Mouse (Mus musculus) ES-E14 (cell line): Measurements from ENCODE around the gene Marc2. TPM values are rescaled to one million over a fixed set of nuclear protein-coding genes. Genes with fewer than 3 reads are reported as not detected.

Source experiments
- DNase-seq: peaks from one replicate; pipeline ENCODE4 v3.0.0-alpha.2; 2013; ENCODE audit warnings: low read depth, low spot score
- H3K27ac ChIP-seq: 2 replicates; pipeline ENCODE4 v1.5.1; 2012; ENCODE audit warnings: low read depth, mild to moderate bottlenecking, low read length, moderate library complexity, mixed read lengths; ENCODE audit not compliant: poor library complexity, insufficient read depth, severe bottlenecking
- H3K36me3 ChIP-seq: 2 replicates; pipeline ENCODE4 v1.6.1; 2012; ENCODE audit warnings: mild to moderate bottlenecking, low read length, moderate library complexity, mixed read lengths; ENCODE audit not compliant: control insufficient read depth, poor library complexity, insufficient read depth, severe bottlenecking
- H3K4me1 ChIP-seq, 2 experiments: fragments of 150-350 bp in 1 of 2; sonication (generic) in 1 of 2; 2 replicates each; pipeline ENCODE4 v1.6.1; 2012; ENCODE audit warnings: low read length in 2 of 2, mild to moderate bottlenecking in 1 of 2, mixed read lengths in 1 of 2; ENCODE audit not compliant: control insufficient read depth in 2 of 2, insufficient read depth in 2 of 2, poor library complexity in 1 of 2
- H3K4me3 ChIP-seq, 2 experiments: fragments of 150-350 bp in 1 of 2; sonication (generic) in 1 of 2; 2 replicates each; pipeline ENCODE4 v1.5.1; 2012; ENCODE audit warnings: low read length in 2 of 2, low read depth in 1 of 2, mild to moderate bottlenecking in 1 of 2, mixed read lengths in 1 of 2; ENCODE audit not compliant: insufficient read depth in 1 of 2, poor library complexity in 1 of 2, severe bottlenecking in 1 of 2
- H3K9ac ChIP-seq: 2 replicates; pipeline ENCODE4 v1.6.1; 2012; ENCODE audit warnings: low read depth, mild to moderate bottlenecking, low read length, mixed read lengths; ENCODE audit not compliant: poor library complexity, insufficient read depth, severe bottlenecking
- H3K9me3 ChIP-seq: fragments of 150-350 bp; sonication (generic); 2 replicates; pipeline ENCODE4 v1.6.1; 2012; ENCODE audit warnings: low read depth, mild to moderate bottlenecking, low read length; ENCODE audit not compliant: control insufficient read depth, insufficient read depth
- CHD2 ChIP-seq: IDR thresholded peaks from 2 replicates; pipeline ENCODE4 v1.6.1; 2014; ENCODE audit warnings: mild to moderate bottlenecking, low read depth, low read length, inconsistent platforms
- HCFC1 ChIP-seq: IDR thresholded peaks from 2 replicates; pipeline ENCODE4 v1.6.1; 2012; ENCODE audit warnings: low read length, inconsistent platforms, borderline replicate concordance; ENCODE audit not compliant: insufficient read depth
- MAFK ChIP-seq: IDR thresholded peaks from 2 replicates; pipeline ENCODE4 v1.6.1; 2014; ENCODE audit warnings: mild to moderate bottlenecking, low read depth, low read length, inconsistent platforms; ENCODE audit not compliant: insufficient read depth
- ZC3H11A ChIP-seq: IDR thresholded peaks from 2 replicates; pipeline ENCODE4 v1.6.1; 2012; ENCODE audit warnings: low read depth, mild to moderate bottlenecking, inconsistent platforms, low read length, borderline replicate concordance
- ZNF384 ChIP-seq: IDR thresholded peaks from 2 replicates; pipeline ENCODE4 v1.6.1; 2012; ENCODE audit warnings: low read depth, low read length, inconsistent platforms
- in situ Hi-C, 2 experiments: fragments of 600-800 bp; cut with MboI; formaldehyde crosslinking; loops; one replicate each; pipeline ENCODE4 v1.15.1; 2025; ENCODE audit warnings: low sequenced_read_pairs in 2 of 2, inconsistent platforms in 1 of 2; ENCODE audit not compliant: unreplicated experiment in 2 of 2
- total RNA-seq: library from RNA; depleted of rRNA; stranded (reverse); fragments of 300-350 nt; gene quantifications from 2 replicates; pipeline ENCODE4 v1.2.3, GENCODE M21; 2012

The Marc2 gene
- total RNA-seq, 1 experiment: 58.1 TPM

DNA sequence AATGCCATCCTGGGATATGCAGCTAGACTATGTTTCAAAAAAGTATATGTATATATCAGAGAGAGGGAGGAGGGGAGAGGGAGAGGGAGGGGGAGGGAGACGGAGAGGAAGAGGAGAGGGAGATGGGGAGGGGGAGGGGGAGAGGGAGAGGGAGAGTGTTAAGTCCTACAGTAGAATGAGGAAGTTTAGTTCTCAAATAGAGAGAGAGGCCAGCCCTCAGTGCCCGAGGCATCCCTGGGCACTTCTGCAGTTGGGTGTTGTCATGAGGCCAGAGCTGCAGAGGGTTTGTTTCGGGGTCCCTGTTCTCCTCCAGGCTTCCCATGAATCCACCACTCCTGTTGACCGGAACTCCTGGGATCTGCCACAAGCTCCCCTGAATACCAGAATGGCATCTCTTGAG, 62.6 kb downstream of the Marc2 start:
- peaks cover 0 to 8% of the 10 kb centered on the region in 2 experiments; a peak in 1 of 4 replicates for H3K4me1 ChIP-seq
- H3K9me3 ChIP-seq: no peaks in the 10 kb centered on the region
- no peak overlapping the region for H3K4me3 ChIP-seq
- no peaks in the 10 kb centered on the region for H3K36me3 ChIP-seq
- TF ChIP-seq ZNF384 (no peak), MAFK (no peak)
- no peak for DNase-seq
- H3K9ac ChIP-seq: no peak overlapping the region
- H3K27ac ChIP-seq: no peak overlapping the region
- in situ Hi-C loops: no loop called here

DNA sequence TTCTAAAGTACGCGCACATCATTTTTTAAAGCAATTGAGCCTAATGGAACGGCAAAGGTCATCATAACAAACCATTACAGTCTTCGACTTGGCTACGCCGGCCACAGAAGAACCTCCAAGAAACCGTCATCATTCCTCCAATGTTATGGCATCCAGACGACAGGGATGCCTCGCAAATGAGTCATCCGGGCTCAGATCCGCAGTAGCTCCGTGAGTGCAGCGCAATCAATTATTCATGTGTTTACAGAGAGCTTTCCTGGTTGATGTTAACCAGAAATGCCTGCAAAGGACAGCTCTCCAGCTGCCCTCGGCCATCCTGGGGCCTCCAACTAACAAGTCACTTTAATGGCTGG, 64.1 kb downstream of the Marc2 start:
- TF ChIP-seq CHD2: no peak
- TF ChIP-seq MAFK: no peak
- TF ChIP-seq HCFC1: no peak
- no peak for TF ChIP-seq ZNF384
- TF ChIP-seq ZC3H11A: no peak
- no peak overlapping the region for H3K27ac ChIP-seq
- in situ Hi-C loops: no loop called here

DNA sequence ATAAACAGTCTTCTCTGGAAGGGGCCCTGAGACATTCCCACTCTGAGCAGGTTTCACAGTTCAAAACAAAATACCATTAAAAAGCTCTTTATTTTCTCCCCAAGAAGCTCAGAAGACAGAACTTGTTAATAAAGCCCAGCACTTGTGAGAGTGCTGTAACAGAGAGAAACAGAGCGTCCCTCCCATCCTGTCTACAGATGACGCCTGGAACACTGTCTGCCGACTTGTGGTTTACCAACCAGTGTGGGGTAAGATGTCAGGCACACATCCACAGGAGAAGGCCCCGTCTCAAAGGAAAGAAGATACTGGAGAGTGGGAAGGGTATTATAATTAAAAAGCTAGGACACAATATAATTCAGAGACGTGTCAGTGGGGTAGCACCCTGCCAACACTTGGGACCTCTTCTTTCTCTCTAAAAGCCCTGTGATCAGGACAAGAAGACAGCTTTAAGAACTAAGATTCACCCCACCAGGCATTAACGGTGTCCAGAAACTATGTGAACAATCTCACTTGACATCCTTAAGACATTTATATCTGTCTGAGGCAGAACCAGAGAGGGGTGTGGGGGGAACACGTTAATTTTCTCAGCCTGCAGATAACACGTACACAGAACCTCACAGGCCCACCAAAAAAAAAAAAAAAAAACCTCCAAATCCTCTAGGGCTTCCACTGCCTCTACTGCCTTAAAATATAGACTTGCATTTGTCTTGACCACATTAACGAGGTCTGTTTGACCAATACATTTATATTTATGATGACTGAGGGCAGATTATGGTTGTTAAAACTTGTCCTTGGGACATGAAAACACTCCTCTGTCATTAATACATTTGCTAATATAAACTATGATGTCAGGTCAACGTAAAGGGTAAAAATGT, 64.7 kb downstream of the Marc2 start:
- Histone ChIP-seq H3K9ac (no peak overlapping the region), H3K4me3 (no peak overlapping the region), H3K9me3 (no peaks in the 10 kb centered on the region), H3K27ac (no peak overlapping the region), H3K36me3 (no peaks in the 10 kb centered on the region), H3K4me1 (peaks cover 0 to 8% of the 10 kb centered on the region in 2 experiments; a peak in 1 of 4 replicates)
- in situ Hi-C loops: no loop called here
- TF ChIP-seq HCFC1 (no peak), ZC3H11A (no peak), CHD2 (no peak), ZNF384 (no peak), MAFK (no peak)
- DNase-seq: no peak

More for the DNA sequence above, 64.1 kb downstream of the Marc2 start:
- Histone ChIP-seq H3K4me3 (no peak overlapping the region), H3K9me3 (no peaks in the 10 kb centered on the region), H3K4me1 (peaks cover 0 to 7% of the 10 kb centered on the region in 2 experiments; a peak in 1 of 4 replicates), H3K36me3 (no peaks in the 10 kb centered on the region), H3K9ac (no peak overlapping the region)
- no peak for DNase-seq

DNA sequence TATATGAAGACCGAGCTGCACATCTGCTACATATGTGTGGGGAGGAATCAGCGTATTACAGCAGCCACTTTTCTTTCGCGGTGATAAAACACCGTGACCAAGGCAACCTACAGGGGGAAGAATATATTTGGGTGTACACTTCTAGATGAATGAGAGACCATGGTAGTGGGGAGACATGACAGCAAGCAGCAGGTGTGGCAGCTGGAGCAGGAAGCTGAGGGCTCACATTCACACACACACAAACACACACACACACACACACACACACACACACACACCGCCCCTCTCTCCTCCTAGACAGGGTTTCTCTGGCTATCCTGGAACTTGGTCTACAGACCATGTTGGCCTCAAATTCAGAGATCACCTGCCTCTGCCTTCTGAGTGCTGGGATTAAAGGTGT, 68.1 kb downstream of the Marc2 start:
- H3K9ac ChIP-seq: no peak overlapping the region
- H3K36me3 ChIP-seq: no peaks in the 10 kb centered on the region
- TF ChIP-seq HCFC1 (no peak), ZNF384 (no peak), ZC3H11A (no peak), MAFK (no peak), CHD2 (no peak)
- peaks cover 0 to 8% of the 10 kb centered on the region in 2 experiments; a peak in 1 of 4 replicates for H3K4me1 ChIP-seq
- no peaks in the 10 kb centered on the region for H3K9me3 ChIP-seq
- no peak overlapping the region for H3K4me3 ChIP-seq
- no peak overlapping the region for H3K27ac ChIP-seq
- no peak for DNase-seq
- in situ Hi-C loops: no loop called here
